Mouse (Mus musculus) bone marrow, adult 2 months (tissue): Measurements from ENCODE around the gene 4930535I16Rik.

ENCODE experiments used
- CTCF ChIP-seq: fragments of 200-500 bp; IDR thresholded peaks from 2 replicates; pipeline ENCODE4 v1.5.1; 2011; ENCODE audit warnings: low read length, control low read depth; ENCODE audit not compliant: control insufficient read depth, insufficient read depth
- POLR2A ChIP-seq: fragments of 200-500 bp; IDR thresholded peaks from 2 replicates; pipeline ENCODE4 v1.6.1; 2011; ENCODE audit warnings: low read depth, mild to moderate bottlenecking, control low read depth, low read length, borderline replicate concordance; ENCODE audit not compliant: control insufficient read depth

- TF ChIP-seq POLR2A (no peak), CTCF (no peak)
Observed at GRCm38 (mm10) chr4:123957492-123957808, 39.6 kb upstream of the 4930535I16Rik start.
